Mouse (Mus musculus): ENCODE measurements around the gene Gnai3.

DNA sequence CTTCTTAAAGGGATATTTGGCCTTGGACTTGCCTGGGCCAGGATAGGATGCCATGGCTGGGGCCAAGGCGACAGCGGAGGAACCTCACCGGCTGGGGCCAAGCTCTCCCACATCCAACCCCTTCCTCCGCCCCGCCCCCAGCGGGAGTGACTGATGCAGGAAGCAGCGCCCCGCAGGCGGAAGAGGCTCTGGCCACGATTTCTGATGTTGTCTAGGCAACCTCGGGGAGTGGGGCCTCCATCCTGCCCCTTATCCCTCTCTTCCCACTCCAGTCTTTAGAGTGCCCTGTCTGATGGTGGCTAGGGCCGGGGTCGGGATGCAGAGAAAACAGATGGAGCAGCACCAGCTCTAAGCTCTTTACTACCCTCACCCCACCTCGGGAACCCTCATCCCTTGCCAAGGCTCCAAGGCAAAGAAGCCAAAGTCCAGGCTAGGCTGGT lies 60.6 kb downstream of the Gnai3 start:
- TF ChIP-seq POLR2A (IDR thresholded peaks at IDR 0.05; ENCODE audit: insufficient read depth, low read depth, low read length), result peak; percentile 54; the same call in 1 of the 2 replicates
- 0 out of 2 replicates have a peak, but pooled peaks have one; percentile 50 for TF ChIP-seq EP300 (IDR thresholded peaks at IDR 0.05; ENCODE audit: insufficient read depth, low read depth, low read length)
- TF ChIP-seq CTCF (IDR thresholded peaks at IDR 0.05), result peak; percentile 34

Measured in heart, adult 2 months (tissue).